Mouse (Mus musculus) lung, adult 2 months (tissue): ENCODE data around the gene Dtx1.

Experiments used
- CTCF ChIP-seq: fragments of 200-500 bp; IDR thresholded peaks from 2 replicates; pipeline ENCODE4 v1.5.1; 2011; ENCODE audit warnings: mild to moderate bottlenecking, low read length, control low read depth; ENCODE audit not compliant: insufficient read depth
- POLR2A ChIP-seq: fragments of 200-500 bp; IDR thresholded peaks from 2 replicates; pipeline ENCODE4 v1.6.1; 2011; ENCODE audit warnings: low read depth, mild to moderate bottlenecking, control low read depth, low read length, borderline replicate concordance; ENCODE audit errors: extremely low read depth

DNA sequence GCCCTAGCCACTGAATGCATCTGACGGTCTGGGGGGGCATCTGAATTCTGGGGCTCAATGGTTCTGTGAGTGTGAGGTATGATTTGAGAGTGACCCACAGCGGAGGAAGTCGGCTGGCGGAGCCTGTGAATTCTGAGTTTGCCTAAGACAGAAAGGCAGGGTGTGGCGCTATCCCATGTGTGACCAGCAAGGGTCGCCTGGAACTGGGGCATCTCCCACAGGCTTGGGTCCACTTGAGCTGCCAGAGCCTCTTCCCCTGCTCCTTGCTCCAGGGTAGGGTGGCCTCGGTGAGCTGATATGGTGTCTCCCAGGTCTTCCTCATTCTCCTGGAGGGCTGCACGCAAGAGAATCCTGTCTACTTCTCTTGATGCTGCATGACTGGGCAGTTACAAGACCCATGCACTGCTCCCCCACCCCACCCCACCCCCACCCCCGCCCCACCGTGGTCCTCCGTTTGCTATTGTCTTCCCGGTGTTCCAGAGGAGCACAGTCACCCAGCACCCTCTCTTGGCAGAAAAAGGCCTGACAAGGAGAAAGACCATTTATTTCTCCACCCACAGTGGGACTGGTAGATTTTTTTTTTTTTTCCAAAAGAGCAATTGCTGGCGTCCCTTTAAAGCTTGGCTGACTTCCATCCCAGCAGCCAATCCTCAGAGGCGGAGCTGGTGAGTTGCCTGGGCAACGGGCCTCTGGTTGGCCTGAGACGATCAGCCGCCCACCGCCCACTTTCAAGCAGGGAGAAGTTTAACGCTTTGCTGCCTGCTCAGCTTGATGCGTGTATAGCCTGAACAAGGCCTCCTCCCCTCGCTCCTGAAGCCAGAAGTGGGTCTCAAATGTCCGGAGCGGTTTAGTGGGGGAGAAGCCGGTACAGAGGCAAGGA, 31.8 kb downstream of the Dtx1 start:
- no peak for TF ChIP-seq POLR2A
- TF ChIP-seq CTCF = peak; percentile 30; the same call in 1 of the 2 replicates
